Mouse (Mus musculus) right cerebral cortex, postnatal 25 days (tissue): ENCODE measurements around the gene Fos.

ENCODE experiments used
- DNase-seq: peaks from one replicate; pipeline ENCODE4 v3.0.0; 2022

The Fos gene

GRCm38 (mm10) chr12:85490096-85490820 is 16.6 kb downstream of the Fos start:
- DNase-seq, result no peak

GRCm38 (mm10) chr12:85490991-85491390 is 17.3 kb downstream of the Fos start:
- no peak for DNase-seq

- no peak for DNase-seq
These were observed 18.5 kb downstream of the Fos start for GRCm38 (mm10) chr12:85492084-85492645.

- no peak for DNase-seq
These were observed 22.6 kb downstream of the Fos start for GRCm38 (mm10) chr12:85496336-85496735.

- DNase-seq, result peak; percentile 39
These were observed 23.1 kb downstream of the Fos start for GRCm38 (mm10) chr12:85496755-85497154.

- no peak for DNase-seq
These were observed 23.8 kb downstream of the Fos start for GRCm38 (mm10) chr12:85497310-85498135.

DNA sequence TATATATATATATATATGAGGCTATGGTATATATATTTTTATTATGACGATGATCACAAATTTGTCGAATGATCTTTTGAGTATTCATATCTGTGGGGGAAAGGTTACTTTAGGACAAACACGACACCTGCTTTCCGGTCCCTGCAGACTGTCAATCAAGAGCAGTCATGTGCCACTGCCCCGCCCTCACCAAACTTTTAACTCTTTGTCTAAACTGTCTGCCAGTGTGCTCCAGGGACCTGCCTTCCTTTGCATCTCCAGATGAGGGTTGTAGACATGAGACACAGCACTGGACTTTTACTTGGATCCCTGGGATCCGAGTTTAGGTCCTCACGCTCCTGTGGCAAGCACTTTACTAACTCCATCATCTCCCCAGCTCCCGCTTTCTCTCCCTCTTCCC is 25.3 kb downstream of the Fos start:
- no peak for DNase-seq

DNA sequence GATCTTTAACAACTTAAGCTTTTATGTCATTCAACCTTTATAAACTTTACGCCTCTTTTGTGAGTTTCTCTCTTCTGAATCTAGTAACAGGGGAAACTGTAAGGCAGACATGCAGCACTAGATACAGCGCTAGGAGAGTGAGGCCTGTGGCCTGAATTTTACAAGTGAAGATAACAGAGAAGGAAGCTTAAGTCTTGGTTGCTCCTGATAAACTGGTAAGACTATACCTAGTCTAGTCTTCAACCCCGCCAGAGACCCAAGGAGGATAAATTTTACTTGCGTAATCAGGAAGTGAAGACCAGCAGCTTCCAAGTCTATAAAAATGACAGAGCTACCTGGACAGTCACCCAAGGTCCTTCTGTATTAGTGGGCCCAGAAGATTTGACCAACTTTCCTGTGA is 29.0 kb downstream of the Fos start:
- no peak for DNase-seq

DNA sequence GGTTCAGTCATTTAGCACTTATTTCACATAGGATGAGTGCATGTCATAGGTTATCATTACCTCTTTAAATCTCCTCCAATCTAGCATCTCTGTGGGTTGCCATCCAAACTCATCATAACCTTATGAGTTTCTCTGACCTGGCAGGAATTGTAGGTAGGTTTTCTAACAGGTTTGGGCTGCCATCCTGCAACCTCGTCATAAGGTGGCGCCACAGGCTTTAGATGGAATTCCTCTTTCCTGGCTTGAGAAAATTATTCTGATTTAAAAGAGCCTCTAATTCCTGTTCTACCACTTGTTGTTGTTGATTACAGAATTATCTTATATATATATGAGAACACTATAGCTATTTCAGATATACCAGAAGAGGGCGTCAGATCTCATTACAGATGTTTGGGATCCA is 34.5 kb downstream of the Fos start:
- DNase-seq, result no peak

DNA sequence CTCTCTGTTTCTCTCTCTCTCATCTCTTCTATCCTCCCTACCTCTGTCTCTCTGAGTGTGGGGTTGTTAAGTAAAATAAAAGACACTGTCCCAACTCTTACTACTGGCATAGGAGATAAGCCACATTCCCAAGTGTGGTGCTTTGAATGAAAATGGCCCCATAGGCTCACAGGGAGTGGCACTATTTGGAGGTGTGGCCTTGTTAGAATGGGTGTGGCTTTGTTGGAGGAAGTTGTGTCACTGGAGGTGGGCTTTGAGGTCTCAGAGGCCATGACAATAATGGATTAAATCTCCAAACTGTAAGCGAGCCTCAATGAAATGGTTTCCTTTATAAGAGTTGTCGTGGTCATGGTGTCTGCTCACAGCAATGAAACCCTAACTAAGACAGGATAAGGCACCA is 36.3 kb downstream of the Fos start:
- DNase-seq, result no peak

DNA sequence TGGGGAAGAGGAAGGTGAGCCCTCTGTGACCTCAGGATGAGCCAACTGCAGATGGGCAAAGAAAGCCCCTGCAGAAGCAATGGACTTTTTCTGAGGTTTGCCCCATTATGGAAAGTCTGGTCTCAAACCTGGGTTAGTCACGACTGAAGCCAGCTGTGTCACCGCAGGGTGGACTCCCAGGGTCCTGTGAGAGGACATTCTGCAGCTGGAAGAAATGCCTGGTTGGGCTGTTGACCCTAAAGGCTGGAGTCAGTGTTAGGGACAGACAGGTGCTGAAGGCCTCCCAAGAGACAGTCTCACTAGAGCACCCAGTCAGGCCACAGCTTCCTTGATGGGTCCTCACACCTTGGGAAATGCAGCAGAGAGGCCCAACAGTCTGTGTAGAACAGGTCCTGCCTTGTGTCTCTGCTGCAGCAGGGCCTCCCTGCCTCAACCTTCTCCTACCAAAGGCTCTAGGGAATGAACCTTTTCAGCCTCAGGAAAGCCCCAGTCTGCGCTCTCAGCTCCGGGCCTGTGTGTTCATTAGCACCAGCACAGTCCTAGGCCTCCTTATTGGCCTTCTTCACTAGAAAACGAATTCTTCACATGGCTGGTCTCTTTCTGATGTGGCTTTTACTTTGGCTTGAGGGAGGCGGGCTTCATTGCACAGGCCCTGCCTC is 40.2 kb downstream of the Fos start:
- no peak for DNase-seq

DNA sequence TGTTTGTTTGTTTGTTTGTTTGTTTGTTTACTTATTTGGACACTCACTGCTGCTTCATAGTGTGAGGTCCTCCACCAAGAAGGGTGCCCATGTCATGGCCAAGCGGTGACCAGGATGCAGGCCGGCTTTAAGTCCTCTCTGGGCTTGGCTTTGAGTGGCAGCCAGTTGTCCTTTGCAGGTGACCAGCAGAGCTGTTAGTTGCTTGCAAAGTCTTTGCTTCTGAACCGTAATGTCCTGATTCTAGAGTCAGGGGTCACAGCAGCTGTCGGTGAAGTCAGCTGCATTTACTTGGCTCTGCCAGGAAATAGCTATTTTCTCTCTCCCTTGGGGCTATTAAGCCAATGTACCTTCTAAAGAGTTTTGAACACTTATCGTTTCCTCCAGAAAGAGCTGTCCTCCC is 41.3 kb downstream of the Fos start:
- no peak for DNase-seq

- no peak for DNase-seq
These were observed 42.2 kb downstream of the Fos start for GRCm38 (mm10) chr12:85515865-85516264.

- no peak for DNase-seq
These were observed 43.6 kb downstream of the Fos start for GRCm38 (mm10) chr12:85517339-85517738.

DNA sequence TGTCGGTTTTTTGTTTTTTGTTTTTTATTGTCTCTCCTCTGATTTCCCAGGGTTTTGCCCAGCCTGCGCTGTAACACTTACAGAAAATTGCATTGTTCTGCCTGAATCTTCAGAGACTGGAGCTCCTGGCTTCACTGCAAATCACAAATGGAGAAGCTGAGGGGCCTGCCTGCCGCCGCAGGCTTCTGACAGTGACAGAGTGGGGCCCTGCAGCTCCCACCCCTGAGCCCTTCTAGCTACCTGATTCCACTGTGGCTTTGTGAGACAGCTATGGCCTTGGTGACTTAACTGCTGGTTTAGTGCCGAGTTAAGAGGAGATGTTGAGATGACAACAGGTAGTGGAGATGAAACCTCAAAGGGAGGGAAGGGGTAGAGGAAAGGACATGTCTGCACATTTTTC is 44.3 kb downstream of the Fos start:
- DNase-seq, result no peak

- no peak for DNase-seq
These were observed 45.9 kb downstream of the Fos start for GRCm38 (mm10) chr12:85519553-85519952.

GRCm38 (mm10) chr12:85521101-85521500 is 47.4 kb downstream of the Fos start:
- no peak for DNase-seq

DNA sequence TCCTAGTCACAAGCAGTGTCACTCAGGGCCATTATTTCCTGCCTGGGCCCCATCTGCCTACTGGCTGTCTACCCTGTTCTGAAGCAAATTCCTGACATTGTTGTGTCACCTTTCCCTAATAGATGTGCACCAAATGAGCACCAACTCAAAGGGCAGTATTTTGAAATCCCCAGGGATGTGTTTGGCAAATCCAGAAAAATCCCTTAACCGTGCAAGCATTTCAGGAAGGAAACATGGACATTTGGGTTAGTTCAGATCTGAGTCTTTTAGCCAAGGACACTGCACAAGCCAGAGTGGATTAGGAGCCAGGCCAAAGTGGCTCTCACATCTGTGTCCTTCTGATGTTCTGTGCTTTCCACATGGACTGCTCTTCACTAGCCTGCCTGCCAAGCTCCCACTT is 48.0 kb downstream of the Fos start:
- no peak for DNase-seq

DNA sequence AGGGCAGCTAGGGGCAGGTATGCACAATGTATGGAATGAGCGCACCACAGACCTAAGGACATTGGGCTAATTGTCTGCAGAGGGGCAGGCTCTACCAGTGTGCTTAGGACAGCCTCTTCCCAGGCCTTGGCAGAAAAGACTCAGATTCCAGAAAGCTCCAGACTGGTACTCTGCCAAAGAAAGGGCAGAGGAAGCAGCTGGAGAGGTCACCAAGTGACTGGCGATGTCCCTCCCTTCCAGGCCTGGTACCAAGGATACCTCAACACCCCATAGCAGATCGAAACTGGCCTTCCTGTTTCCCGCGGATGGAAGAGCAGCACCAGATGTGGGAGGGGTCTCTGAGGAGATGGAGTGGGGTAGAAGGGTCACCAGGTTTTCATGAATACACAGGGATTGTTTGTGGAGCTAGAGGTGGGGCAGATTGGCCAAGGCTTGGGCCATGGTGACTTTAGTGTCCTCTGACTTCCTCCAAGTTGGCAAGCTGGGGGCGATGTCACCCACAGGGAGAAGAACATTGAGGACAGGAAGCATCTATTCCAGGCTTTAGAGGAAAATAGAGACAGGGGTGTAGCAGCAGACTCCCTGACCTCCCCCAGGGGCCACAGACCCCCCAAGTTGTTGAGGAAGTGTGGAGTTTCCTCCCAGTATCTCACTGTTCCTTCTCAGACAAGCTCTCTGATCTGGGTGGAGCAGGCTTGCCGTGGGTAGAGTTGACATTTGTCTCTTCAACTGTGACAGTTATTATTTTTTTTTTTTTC is 49.1 kb downstream of the Fos start:
- no peak for DNase-seq

DNA sequence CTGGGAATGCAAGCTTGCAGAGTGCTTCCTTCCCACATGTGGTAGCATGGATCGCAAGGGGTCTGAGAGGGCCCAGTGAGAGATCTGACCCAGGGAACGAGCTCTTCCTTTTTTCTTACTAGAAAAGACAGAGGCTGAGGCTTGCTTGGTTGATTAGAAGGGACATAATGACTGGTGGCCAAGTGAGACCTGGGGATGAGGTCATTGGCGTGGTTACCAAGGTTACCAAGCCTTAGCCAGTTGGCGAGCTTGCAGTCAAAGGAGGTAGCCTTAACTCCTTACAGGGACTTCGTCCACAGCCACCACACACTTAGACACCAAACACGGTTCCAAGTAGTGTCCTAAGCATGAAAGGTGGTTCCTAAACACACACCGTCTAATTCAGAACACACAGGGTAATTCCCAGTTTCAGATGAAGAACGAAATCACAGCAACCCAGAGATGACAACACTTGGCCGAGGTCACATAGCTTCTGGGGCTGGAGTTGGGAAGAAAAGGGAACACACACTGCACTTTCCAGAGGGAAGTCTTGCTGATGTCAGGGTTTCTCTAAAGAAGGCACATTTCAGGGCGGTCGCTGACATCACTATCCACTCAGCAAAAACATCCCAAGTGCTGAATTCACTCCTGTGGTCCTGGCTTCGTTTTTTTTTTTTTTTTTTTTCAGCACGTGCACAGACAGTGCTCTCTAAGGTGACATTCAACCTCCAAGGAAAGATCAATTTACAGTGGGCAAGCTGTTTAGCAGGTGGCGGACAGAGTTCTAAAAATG is 49.9 kb downstream of the Fos start:
- DNase-seq, result no peak

DNA sequence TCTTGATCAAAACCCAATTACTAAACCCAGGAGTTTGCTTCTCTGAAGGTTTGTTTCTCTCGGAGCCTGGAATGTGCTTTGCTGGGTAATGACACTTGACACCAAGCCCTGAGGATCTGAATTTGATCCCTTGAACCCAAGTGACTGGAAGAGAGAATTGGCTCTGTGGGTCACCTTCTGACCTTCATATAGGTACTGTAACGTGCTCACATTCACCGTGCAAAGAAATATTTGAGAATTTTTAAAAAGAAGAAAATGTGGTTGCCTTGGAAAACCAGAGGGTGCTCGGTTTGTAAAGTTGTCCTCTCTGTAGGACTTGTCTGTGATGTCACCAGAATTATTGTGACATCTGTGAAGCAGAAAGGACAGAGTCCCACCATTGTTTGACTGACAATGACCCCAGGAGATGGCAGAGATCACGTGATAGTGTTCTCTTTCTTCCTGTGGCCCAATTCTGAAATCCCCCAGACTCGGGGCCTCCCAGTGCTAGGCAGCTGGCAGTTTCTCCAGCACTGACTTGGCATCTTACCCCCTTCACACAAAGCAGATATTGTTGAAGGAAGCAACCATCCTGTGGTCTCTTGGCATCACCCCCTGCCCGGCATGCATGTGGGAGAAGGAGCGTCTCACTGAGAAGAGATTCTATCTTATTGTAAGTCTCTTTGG is 50.6 kb downstream of the Fos start:
- DNase-seq, result no peak
